Mouse (Mus musculus): ENCODE results near the gene Ttc6. TPM values are rescaled to one million over a fixed set of nuclear protein-coding genes. Genes with fewer than 3 reads are reported as not detected.

Gene Ttc6
- total and polyA plus RNA-seq, 3 experiments: 0.10 TPM; not detected in 2

- Histone ChIP-seq H3K79me2 (replicated peaks; ENCODE audit: control insufficient read depth, insufficient read depth, low read length) (no peaks in the 10 kb centered on the region), H3K4me1 (ENCODE audit: control insufficient read depth, insufficient read depth, low read length) (no peaks in the 10 kb centered on the region), H3K27me3 (ENCODE audit: control insufficient read depth, insufficient read depth, low read length) (no peaks in the 10 kb centered on the region), H3K36me3 (ENCODE audit: control insufficient read depth, insufficient read depth, low read length) (no peaks in the 10 kb centered on the region), H3K27ac (no peak overlapping the region), H3K9ac (ENCODE audit: low read depth, low read length) (no peak overlapping the region), H3K4me3 (no peak overlapping the region)
- DNase-seq: no peak
- WGBS: 74% methylated on average over 5 of the region's 5 CpGs
- no peak for TF ChIP-seq EP300 (IDR thresholded peaks at IDR 0.05; ENCODE audit: insufficient read depth, low read depth, low read length)
- no peak for TF ChIP-seq POLR2A (IDR thresholded peaks at IDR 0.05; ENCODE audit: insufficient read depth, low read depth, low read length)
- TF ChIP-seq CTCF (IDR thresholded peaks at IDR 0.05): no peak
- intact Hi-C loops (cut with DNase I): no loop called here
Observed at GRCm38 (mm10) chr12:57781926-57782325, 218.0 kb downstream of the Ttc6 start.

GRCm38 (mm10) chr12:57787471-57787870 lies 223.6 kb downstream of the Ttc6 start:
- H3K9ac ChIP-seq (ENCODE audit: low read depth, low read length): no peak overlapping the region
- no peak for TF ChIP-seq EP300 (IDR thresholded peaks at IDR 0.05; ENCODE audit: insufficient read depth, low read depth, low read length)
- TF ChIP-seq POLR2A (IDR thresholded peaks at IDR 0.05; ENCODE audit: insufficient read depth, low read depth, low read length): no peak
- TF ChIP-seq CTCF (IDR thresholded peaks at IDR 0.05): peak; percentile 68
- H3K79me2 ChIP-seq (replicated peaks; ENCODE audit: control insufficient read depth, insufficient read depth, low read length): no peaks in the 10 kb centered on the region
- WGBS: 21% methylated on average over 5 of the region's 5 CpGs
- H3K27me3 ChIP-seq (ENCODE audit: control insufficient read depth, insufficient read depth, low read length): no peaks in the 10 kb centered on the region
- DNase-seq: no peak
- no peaks in the 10 kb centered on the region for H3K4me1 ChIP-seq (ENCODE audit: control insufficient read depth, insufficient read depth, low read length)
- H3K36me3 ChIP-seq (ENCODE audit: control insufficient read depth, insufficient read depth, low read length): no peaks in the 10 kb centered on the region
- no peak overlapping the region for H3K27ac ChIP-seq
- H3K4me3 ChIP-seq: no peak overlapping the region
- intact Hi-C loops (cut with DNase I): loop anchor here (1.0 kb wide), 1 partner anchor 506 kb away; no protein-coding TSS in a partner anchor

Other genes with a start within 250 kb of the Ttc6 start
- gene Foxa1, start 17.2 kb upstream of the Ttc6 start, total RNA-seq (2021): not detected
- 1.00 TPM in 1 of 2 replicates, not detected in the other for gene Foxa1, start 17.2 kb upstream of the Ttc6 start, polyA plus RNA-seq (2012; rRNA removed)

All from heart, adult 2 months (tissue).